Mouse (Mus musculus) CD4-positive, CD25-positive, alpha-beta regulatory T cell (primary cell): ENCODE measurements around the gene Olfr704. TPM values are rescaled to one million over a fixed set of nuclear protein-coding genes. Genes with fewer than 3 reads are reported as not detected.

ENCODE experiments used
- polyA plus RNA-seq: library from polyadenylated mRNA; unstranded; fragments of 100-300 nt; shearing (Covaris generic); gene quantifications from one replicate; pipeline ENCODE4 v1.2.1, GENCODE M21; 2017

Olfr704 gene
- polyA plus RNA-seq: not detected

GRCm38 (mm10) chr7:106862885-106863284, at the start of gene Olfr704:
Gene Olfr704, plus strand, starts transcription at chr7:106863185.

GRCm38 (mm10) chr7:106813829-106814228, 49.2 kb upstream of the Olfr704 start, which contains the start of gene Olfr701:
Gene Olfr701, plus strand, starts transcription at chr7:106814129.

GRCm38 (mm10) chr7:106833793-106834192, 29.2 kb upstream of the Olfr704 start, which contains the start of gene Olfr702:
Gene Olfr702, minus strand, starts transcription at chr7:106833893.

GRCm38 (mm10) chr7:106843060-106843459, 19.9 kb upstream of the Olfr704 start, which contains the start of gene Olfr703:
Gene Olfr703, plus strand, starts transcription at chr7:106843360.

GRCm38 (mm10) chr7:106876791-106877190, 13.8 kb downstream of the Olfr704 start, which contains the start of gene Olfr705:
Gene Olfr705, minus strand, starts transcription at chr7:106876891.

GRCm38 (mm10) chr7:106888062-106888461, 25.1 kb downstream of the Olfr704 start, which contains the start of gene Olfr706:
Gene Olfr706, minus strand, starts transcription at chr7:106888162.

GRCm38 (mm10) chr7:106901141-106901540, 38.2 kb downstream of the Olfr704 start, which contains the start of gene Olfr707:
Gene Olfr707, minus strand, starts transcription at chr7:106901241.

GRCm38 (mm10) chr7:106907676-106908075, 44.7 kb downstream of the Olfr704 start, which contains the start of gene Olfr1532-ps1:
Gene Olfr1532-ps1, plus strand, starts transcription at chr7:106908001.

Other genes starting within 250 kb of the Olfr704 start
- gene Olfr693, start 182.6 kb upstream of the Olfr704 start, polyA plus RNA-seq: 0.05 TPM
- 0.04 TPM for gene Olfr694, start 171.4 kb upstream of the Olfr704 start, polyA plus RNA-seq
- gene Olfr695, start 146.8 kb upstream of the Olfr704 start, polyA plus RNA-seq: not detected
- gene Olfr697, start 120.7 kb upstream of the Olfr704 start, polyA plus RNA-seq: not detected
- not detected for gene Olfr698, start 107.8 kb upstream of the Olfr704 start, polyA plus RNA-seq
- gene Olfr699, start 70.0 kb upstream of the Olfr704 start, polyA plus RNA-seq: not detected
- gene Olfr700, start 54.4 kb upstream of the Olfr704 start, polyA plus RNA-seq: not detected
- not detected for gene Olfr701, start 49.1 kb upstream of the Olfr704 start, polyA plus RNA-seq
- gene Olfr702, start 29.3 kb upstream of the Olfr704 start, polyA plus RNA-seq: not detected
- gene Olfr703, start 19.8 kb upstream of the Olfr704 start, polyA plus RNA-seq: not detected
- not detected for gene Olfr705, start 13.7 kb downstream of the Olfr704 start, polyA plus RNA-seq
- not detected for gene Olfr706, start 25.0 kb downstream of the Olfr704 start, polyA plus RNA-seq
- not detected for gene Olfr707, start 38.1 kb downstream of the Olfr704 start, polyA plus RNA-seq
- not detected for gene Olfr1532-ps1, start 44.8 kb downstream of the Olfr704 start, polyA plus RNA-seq
- gene Olfr709-ps1, start 69.0 kb downstream of the Olfr704 start, polyA plus RNA-seq: not detected
- not detected for gene Olfr710, start 85.1 kb downstream of the Olfr704 start, polyA plus RNA-seq
- 0.19 TPM for gene Olfr6, start 100.8 kb downstream of the Olfr704 start, polyA plus RNA-seq
- gene Olfr711, start 112.3 kb downstream of the Olfr704 start, polyA plus RNA-seq: not detected
- gene Olfr2, start 142.9 kb downstream of the Olfr704 start, polyA plus RNA-seq: not detected
- gene Olfr713, start 168.0 kb downstream of the Olfr704 start, polyA plus RNA-seq: not detected
- not detected for gene Olfr714, start 207.8 kb downstream of the Olfr704 start, polyA plus RNA-seq
- not detected for gene Olfr17, start 230.0 kb downstream of the Olfr704 start, polyA plus RNA-seq
- gene Olfr715b, start 247.2 kb downstream of the Olfr704 start, polyA plus RNA-seq: not detected